Mouse (Mus musculus): Measurements from ENCODE around the gene Iqcj. TPM values are rescaled to one million over a fixed set of nuclear protein-coding genes. Genes with fewer than 3 reads are reported as not detected.

The Iqcj gene
- total RNA-seq, 1 experiment from 2014 or later = not detected

DNA sequence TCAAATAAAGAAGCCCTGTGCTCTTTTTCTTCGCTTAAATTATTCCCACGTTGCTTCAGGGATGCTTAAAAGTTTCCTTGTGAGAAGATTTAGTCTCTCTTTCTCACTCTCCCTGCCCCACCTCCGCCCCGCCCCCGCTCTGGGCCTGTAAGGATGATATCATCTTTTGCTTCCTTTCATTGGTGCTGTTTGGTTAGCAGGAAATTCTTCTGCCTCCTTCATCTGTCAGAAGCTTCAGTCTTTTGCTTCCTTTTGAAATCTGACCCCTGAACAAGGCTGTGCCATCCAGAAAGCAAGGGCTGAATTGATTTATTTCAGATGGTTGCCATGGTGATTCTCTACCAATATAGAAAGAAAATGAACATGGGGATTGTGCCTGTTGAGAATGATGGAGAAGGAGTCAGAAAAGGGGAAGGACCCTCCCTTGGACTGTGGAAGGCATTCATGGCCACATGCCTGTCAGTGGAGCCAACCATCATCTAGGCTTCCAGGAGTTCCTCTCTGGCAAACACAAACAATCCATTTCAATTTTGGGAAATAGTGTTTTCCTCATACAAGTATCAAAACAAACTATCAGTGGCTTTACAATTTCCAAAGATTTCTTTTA lies 62.5 kb downstream of the Iqcj start:
- no peak for DNase-seq

DNA sequence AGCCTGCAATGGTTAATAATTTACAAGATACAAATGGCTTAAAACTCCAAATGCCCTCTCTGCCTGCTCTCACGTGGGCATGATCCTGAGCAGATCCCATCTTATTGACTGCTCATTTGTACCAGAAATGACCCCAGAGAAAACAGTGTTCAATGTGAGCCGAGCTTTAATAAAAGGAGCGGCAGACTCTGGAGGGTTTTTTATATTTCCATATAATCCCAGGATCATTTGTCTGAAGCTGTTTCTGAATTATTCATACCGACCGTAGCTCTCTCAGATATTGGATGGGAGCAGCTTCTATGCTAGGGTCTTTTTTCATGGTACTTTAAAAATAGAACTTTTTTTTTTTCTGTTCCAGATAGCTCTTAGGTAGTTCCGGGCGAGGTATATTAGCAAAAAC lies 67.7 kb downstream of the Iqcj start:
- no peak for DNase-seq

- DNase-seq = no peak
Measured at GRCm38 (mm10) chr3:67960133-67960532, 68.1 kb downstream of the Iqcj start.

- no peak for DNase-seq
Measured at GRCm38 (mm10) chr3:67960727-67961126, 68.7 kb downstream of the Iqcj start.

DNA sequence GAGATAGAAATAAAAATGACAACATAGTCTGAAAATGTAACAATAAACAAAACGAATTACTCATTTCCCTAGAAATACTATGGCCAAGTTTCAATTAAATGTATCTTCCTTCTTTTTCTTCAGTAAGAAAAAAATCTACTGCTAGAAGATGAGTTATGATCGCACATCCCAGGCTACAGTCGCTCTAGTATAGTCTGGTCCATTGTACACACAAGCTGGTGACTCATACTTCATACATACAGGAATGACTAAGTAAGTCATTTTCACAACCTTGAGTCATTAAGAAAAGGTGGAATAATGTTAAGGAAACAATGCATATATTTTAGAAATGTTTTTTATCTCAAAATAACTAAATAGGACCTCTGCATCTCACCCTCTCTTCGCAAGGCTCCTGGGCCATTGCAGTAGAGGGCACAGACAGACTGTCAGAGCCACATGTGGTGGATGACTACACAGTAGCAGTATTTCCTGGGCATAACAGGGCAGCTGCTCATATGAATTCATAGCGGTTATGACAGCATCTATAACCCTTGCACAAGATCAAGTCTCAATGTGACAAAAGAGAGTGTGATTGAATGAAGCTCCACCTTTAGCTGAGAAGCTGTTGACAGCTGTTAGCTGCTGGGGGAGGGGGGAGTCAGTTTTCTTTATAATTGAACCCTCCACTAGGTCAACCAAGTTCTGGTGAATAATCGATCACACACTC lies 70.1 kb downstream of the Iqcj start:
- DNase-seq = no peak

GRCm38 (mm10) chr3:67974340-67974998 lies 82.4 kb downstream of the Iqcj start:
- DNase-seq = no peak

DNA sequence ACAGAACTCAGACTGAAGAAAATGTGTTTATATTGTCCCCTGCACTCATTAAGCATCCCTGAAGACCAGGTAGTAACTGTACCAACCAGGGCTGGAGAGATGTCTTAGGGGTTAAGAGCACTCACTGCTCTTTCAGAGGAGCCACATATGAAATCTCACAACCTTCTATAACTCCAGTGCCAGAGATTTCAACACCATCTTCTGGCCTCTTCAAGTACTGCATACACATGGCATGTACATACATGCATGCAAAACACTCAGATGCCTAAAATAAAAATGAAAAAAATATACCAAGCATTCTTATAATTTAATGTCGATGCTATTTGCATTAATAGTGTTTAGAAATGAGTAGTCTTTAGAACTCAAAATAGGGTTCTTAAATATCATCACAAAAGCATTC lies 88.0 kb downstream of the Iqcj start:
- DNase-seq = no peak

- DNase-seq = no peak
Measured at GRCm38 (mm10) chr3:67983329-67983728, 91.3 kb downstream of the Iqcj start.

GRCm38 (mm10) chr3:68002415-68002814 lies 110.4 kb downstream of the Iqcj start:
- DNase-seq = no peak

DNA sequence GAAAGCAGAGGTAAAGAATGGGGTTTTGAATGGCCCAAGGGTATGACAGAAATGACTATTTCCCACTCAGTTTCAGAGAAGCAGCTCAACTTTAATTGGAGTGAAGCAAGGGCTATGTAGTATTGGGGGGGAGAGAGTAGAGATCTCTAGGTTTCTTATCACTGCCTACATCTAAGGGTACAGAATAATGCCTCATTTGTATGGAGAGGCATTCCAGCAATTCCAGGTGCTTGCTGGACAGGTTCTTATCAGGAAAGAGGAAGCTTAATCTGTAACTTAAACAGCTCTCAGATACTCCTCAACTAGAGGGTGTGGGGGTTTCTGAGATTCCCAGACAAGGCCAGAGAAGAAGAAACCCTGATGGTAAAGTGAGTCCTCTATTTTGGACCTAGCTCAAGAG lies 120.3 kb downstream of the Iqcj start:
- no peak for DNase-seq

GRCm38 (mm10) chr3:68015786-68016185 lies 123.8 kb downstream of the Iqcj start:
- DNase-seq = no peak

- DNase-seq = no peak
Measured at GRCm38 (mm10) chr3:68019401-68019800, 127.4 kb downstream of the Iqcj start.

DNA sequence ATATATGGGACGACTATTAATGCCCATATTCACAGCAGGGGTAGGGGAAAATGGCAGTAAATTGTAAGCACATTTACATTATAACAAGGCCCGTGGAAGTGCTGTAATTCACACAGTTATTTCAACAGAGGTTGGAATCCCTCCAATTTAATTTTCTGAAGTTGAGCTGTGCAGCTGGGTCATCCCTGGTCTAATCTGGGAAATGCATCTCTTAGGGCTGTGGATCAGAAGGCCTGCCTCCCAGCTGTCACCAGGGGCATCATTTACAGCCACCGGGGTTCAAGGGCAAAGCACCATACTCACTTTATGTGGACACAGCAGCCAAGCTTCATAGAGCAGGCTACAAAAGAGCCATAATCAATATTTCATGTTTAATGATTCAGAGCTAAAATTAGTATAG lies 144.1 kb downstream of the Iqcj start:
- no peak for DNase-seq

- no peak for DNase-seq
Measured at GRCm38 (mm10) chr3:68042951-68043350, 150.9 kb downstream of the Iqcj start.

GRCm38 (mm10) chr3:68045475-68046416 lies 153.7 kb downstream of the Iqcj start:
- peak; percentile 45 for DNase-seq

DNA sequence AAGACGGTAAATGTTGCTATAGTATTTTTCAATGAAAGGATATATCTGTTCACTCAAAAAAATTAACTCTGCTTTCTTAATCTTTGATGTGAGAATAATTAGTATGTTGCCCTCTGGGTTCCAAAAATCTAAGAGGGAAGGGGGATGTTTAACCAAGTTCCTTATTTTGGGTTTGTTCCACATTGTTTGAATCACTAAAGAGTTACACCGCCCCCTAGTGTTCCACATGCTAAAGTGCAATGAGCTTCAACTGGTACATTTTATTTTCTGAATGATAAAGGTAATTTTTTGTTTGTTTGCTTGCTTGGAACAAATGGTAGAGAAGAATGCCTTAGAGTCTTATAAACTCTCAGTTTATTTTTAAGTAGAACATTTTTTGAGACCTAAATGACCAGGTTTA lies 161.5 kb downstream of the Iqcj start:
- DNase-seq = peak; percentile 14

GRCm38 (mm10) chr3:68055071-68055470 lies 163.1 kb downstream of the Iqcj start:
- peak; percentile 21 for DNase-seq

GRCm38 (mm10) chr3:68056373-68057275 lies 164.6 kb downstream of the Iqcj start:
- DNase-seq = peak; percentile 86

- DNase-seq = peak; percentile 37
Measured at GRCm38 (mm10) chr3:68059162-68059800, 167.3 kb downstream of the Iqcj start.

DNA sequence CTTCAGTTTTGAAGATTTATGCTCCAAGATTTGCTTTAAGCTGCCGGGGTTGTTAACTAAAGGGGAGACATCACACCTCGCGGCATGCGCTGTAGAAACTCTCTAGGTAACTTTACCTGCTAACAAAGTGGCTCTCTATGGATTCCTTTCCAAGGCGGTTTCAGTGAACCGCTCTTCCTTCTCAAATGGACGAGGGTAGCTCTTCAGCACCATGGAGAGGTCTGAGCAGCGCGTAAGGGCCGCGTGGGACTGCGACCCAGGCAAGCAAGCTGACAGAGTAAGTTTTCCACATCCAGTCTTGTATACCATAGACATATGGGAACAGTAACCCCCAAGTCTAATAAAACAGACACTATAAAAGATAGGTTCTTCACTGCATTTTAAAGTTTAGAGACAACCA lies 172.7 kb downstream of the Iqcj start, which contains the start of gene Schip1:
Gene Schip1 (plus strand): TSS at position 72 of the 400 bp plus-strand sequence.
- DNase-seq = peak; percentile 71

Measured in adrenal gland, postnatal 14 days (tissue).